Mouse (Mus musculus) MN1 (cell line): ENCODE measurements around the gene Papola.

Experiments used
- DNase-seq: peaks from one replicate; pipeline ENCODE4 v3.0.0-alpha.2; 2016; ENCODE audit warnings: low spot score

Papola gene

GRCm38 (mm10) chr12:105784196-105784999 is at the start of gene Papola:
Gene Papola (plus strand): TSS chr12:105784694.
- peak; percentile 89 for DNase-seq

DNA sequence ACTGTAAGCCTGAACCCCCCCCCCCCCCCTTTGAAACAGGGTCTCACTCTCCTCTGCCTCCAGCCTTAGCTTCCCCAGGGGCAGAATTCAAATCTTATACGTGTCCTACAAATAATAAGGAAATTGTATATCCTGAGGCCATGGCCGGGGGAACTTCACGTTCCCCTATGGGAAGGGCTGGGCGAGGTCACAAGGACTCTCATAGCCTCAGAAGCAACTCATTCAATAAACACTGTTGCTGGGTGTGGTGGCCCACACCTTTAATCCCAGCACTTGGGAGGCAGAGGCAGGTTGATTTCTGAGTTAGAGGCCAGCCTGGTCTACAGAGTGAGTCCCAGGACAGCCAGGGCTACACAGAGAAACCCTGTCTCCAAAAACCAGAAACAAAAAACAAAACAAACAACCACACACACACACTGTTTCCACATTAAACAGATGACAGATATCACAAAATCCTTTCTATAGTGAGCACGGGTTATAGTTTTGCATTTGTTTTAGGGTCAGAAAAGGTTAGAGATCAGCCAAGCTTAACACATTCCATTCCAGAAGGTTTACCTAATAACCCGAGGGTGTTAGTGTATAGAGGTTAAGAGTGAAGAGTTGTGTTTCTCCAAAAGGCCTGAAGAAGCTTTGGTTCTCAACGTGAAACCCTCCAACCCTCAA is 49.1 kb upstream of the Papola start:
- no peak for DNase-seq

DNA sequence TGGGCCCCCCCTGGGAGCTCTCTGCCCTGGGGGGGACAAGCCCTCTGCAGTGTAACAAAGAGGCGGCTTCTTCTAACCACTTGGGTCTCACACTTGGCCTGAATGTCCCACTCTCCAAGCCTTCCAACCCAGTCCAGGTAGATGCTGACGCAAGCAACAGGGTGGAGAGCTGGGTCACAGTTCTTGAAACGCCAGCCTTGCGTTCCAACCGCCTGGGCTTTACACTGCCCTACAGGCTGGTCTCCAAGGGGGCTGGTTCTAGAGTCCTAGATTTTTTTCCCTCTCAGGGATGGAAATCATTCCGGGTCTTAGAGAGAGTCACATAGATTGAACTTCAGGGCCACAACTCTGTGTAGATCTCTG is 48.6 kb upstream of the Papola start:
- DNase-seq, result no peak

GRCm38 (mm10) chr12:105738316-105739096 is 46.0 kb upstream of the Papola start:
- DNase-seq, result no peak

DNA sequence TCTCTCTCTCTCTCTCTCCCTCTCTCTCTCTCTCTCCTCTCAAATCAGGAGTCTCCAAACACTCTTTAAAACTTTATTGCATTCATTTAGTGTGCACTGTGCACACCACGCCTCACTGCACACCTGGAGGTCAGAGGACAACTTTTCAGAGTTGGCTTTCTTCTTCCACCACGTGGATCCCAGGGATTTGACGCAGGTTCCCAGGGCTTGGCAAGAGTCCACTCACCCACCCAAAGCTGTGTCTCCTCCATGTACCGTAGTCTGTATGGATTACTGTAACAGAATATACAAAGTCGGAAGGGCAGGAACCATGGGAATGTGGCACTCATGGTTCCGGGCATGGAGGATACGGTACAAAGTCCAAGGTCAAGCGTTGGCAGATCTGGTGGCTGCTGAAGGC is 44.8 kb upstream of the Papola start:
- DNase-seq, result no peak

DNA sequence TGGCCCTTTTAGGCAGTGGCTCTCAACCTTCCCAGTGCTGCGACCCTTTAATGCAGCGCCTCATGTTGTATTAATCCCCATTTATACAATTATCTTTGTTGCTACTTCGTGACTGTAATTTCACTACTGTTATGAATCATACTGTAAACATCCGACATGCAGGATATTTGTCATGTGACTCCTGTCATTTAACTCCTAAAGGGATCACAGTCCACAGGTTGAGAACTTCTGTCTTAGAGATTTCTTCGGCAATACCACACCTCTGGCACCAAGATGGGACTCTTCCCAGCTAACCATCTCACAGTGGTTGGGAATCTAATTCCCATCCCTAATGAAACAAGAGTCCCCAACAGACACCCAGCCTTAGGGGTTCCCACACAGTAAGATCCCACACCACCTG is 36.4 kb upstream of the Papola start:
- no peak for DNase-seq

GRCm38 (mm10) chr12:105753813-105754212 is 30.7 kb upstream of the Papola start:
- DNase-seq, result no peak

DNA sequence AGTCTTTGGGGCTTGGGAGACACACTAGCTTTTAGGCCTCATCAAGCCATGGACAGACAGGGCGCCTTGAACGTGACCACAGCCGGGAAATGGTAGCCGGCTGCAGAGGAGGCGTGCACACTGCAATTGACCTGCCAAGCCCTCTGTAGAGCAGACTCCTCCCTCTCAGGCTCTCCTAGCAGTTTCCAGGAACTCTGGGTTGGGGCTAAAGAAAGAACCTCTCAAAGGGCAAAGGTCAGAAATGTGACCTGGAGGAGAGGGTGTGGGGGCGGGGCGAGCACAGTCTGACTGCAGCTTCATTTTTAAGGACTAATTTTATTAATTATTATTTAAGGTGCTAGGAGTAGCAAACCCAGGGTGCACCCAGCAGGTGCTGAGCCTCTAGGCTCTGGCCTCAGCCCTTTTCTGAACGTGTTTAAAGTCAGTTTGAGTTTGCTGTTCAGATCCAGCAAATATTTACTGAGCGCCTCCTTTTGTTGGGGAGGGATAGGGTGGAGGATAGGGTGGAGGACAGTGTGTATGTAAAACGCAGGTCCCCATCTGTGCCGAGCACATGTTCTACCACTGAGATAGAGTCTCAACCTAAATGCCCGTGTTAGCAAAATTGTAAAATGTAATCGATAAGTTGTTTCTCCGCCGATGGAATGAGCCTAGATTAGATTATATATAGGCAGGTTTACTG is 26.5 kb upstream of the Papola start:
- no peak for DNase-seq

- no peak for DNase-seq
Observed at GRCm38 (mm10) chr12:105758911-105759310, 25.6 kb upstream of the Papola start.

- no peak for DNase-seq
Observed at GRCm38 (mm10) chr12:105759849-105760478, 24.5 kb upstream of the Papola start.

- DNase-seq, result no peak
Observed at GRCm38 (mm10) chr12:105761171-105761570, 23.3 kb upstream of the Papola start.

GRCm38 (mm10) chr12:105761629-105762028 is 22.9 kb upstream of the Papola start:
- no peak for DNase-seq

DNA sequence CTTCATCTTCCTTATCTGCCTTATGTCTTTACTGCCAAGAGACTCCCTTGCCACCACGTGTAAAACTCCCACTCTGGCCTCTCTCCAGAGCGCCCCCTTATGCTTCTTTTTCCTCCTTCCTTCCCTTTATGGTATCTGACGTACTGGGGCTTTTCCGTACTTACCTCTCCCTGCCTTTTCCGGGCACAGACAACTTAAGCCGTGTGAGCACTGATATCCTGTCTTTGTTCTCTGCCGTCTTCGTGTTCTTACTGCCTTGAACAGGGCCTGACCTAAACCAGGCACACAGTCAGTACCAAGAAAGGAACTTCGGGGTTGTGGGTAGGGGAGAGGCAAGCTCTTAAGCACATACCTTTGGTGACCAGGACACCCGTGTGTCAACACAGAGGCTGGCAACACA is 14.8 kb upstream of the Papola start:
- DNase-seq, result no peak

GRCm38 (mm10) chr12:105774871-105775270 is 9.6 kb upstream of the Papola start:
- DNase-seq, result no peak

- DNase-seq, result no peak
Observed at GRCm38 (mm10) chr12:105777651-105778050, 6.8 kb upstream of the Papola start.

- DNase-seq, result peak; percentile 52
Observed at GRCm38 (mm10) chr12:105785000-105785774, 693 bp downstream of the Papola start.

- no peak for DNase-seq
Observed at GRCm38 (mm10) chr12:105786113-105786512, 1.6 kb downstream of the Papola start.

GRCm38 (mm10) chr12:105787626-105788025 is 3.1 kb downstream of the Papola start:
- DNase-seq, result no peak

DNA sequence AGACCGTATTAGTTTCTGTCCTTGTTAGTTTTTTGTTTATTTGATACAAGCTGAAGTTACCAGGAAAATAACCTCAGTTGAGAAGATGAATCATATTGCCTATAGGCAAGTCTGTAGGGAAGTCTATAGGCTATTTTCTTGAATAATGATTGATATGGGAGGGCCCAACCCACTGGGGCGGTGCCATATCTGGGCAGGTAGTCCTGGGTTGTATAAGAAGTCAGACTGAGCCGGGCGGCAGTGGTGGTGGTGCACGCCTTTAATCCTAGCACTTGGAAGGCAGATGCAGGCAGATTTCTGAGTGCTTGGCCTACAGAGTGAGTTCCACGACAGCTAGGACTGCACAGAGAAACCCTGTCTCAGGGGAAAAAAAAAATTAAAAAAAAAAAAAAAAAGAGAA is 5.4 kb downstream of the Papola start:
- DNase-seq, result no peak

GRCm38 (mm10) chr12:105794896-105795295 is 10.4 kb downstream of the Papola start:
- DNase-seq, result no peak

- DNase-seq, result no peak
Observed at GRCm38 (mm10) chr12:105798001-105798400, 13.5 kb downstream of the Papola start.
